Mouse (Mus musculus) liver, adult 2 months (tissue): Measurements from ENCODE around the gene Olfr1012.

ENCODE experiments used
- CTCF ChIP-seq: fragments of 200-500 bp; IDR thresholded peaks from 2 replicates; pipeline ENCODE4 v1.5.1; 2011; ENCODE audit warnings: low read depth, low read length, control low read depth
- POLR2A ChIP-seq: fragments of 200-500 bp; IDR thresholded peaks from 2 replicates; pipeline ENCODE4 v1.6.1; 2011; ENCODE audit warnings: low read length, control low read depth; ENCODE audit not compliant: insufficient read depth; ENCODE audit errors: extremely low read depth

- TF ChIP-seq CTCF (no peak), POLR2A (no peak)
Observed at GRCm38 (mm10) chr2:85725793-85726192, 36.8 kb downstream of the Olfr1012 start.
